Mouse (Mus musculus): ENCODE results near the gene Polr2l. TPM values are rescaled to one million over a fixed set of nuclear protein-coding genes. Genes with fewer than 3 reads are reported as not detected.

Polr2l gene
- total and polyA plus RNA-seq, 2 experiments from 2014 or later, result 21.1 to 73.2 TPM

DNA sequence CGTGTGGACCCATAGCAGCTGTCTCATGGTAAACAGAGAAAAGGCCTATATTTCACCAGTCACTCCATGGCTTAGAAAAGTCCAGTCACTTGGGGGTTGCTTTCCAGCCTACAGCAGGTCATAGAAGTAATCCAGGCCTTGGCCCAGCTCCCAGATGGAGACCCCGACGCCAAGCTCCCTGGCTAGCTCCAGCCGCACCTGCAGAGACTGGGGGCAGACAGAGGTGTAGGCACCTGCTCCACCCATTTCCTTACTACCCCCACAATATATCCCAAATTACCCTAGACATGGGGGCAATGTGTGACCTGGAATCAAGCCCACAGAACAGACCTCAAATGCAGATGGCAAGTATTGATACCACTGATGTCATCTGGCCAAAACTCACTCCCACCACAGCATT, 21.0 kb upstream of the Polr2l start:
- Histone ChIP-seq H3K4me2 (ENCODE audit: low read depth) (no peak overlapping the region), H3K4me1 (ENCODE audit: insufficient read depth) (no peaks in the 10 kb centered on the region), H3K27ac (ENCODE audit: low read depth, low read length) (no peak overlapping the region), H3K9ac (no peak overlapping the region), H3K9me3 (ENCODE audit: low read length) (no peaks in the 10 kb centered on the region), H3K36me3 (ENCODE audit: insufficient read depth) (peaks cover 38% of the 10 kb centered on the region), H3K27me3 (ENCODE audit: insufficient read depth, low read length) (no peaks in the 10 kb centered on the region), H3K4me3 (ENCODE audit: low read depth, low read length) (no peak overlapping the region)
- 86% methylated on average over 4 of the region's 4 CpGs for WGBS
- DNase-seq, result no peak
- no peak for ATAC-seq
- TF ChIP-seq CTCF (IDR thresholded peaks at IDR 0.05; ENCODE audit: low read depth), result no peak

DNA sequence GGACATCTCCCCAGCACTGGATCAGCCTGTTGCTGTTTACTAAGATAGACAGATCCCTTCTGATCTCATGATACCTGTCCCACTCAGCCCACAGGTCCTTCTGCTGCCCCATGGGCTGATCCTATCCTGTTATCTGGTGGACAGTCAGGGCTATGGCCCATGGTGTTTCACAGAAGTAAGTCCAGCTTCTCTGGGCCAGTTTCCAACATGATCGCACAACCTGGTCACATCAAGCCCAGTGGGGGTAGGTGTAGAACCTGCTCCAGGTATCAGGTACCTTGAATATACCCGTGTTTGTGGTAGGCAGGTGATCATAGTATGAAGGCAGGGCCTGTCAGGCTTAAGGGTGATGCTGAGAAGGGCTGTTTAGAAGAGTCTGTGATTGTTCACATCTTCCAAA, 20.4 kb upstream of the Polr2l start:
- ATAC-seq (no peak), DNase-seq (no peak)
- no peaks in the 10 kb centered on the region for H3K27me3 ChIP-seq (ENCODE audit: insufficient read depth, low read length)
- no peak overlapping the region for H3K4me3 ChIP-seq (ENCODE audit: low read depth, low read length)
- H3K9ac ChIP-seq, result no peak overlapping the region
- H3K36me3 ChIP-seq (ENCODE audit: insufficient read depth), result peaks cover 38% of the 10 kb centered on the region
- 92% methylated on average over 2 of the region's 2 CpGs for WGBS
- H3K9me3 ChIP-seq (ENCODE audit: low read length), result no peaks in the 10 kb centered on the region
- H3K4me2 ChIP-seq (ENCODE audit: low read depth), result no peak overlapping the region
- no peak for TF ChIP-seq CTCF (IDR thresholded peaks at IDR 0.05; ENCODE audit: low read depth)
- no peaks in the 10 kb centered on the region for H3K4me1 ChIP-seq (ENCODE audit: insufficient read depth)
- no peak overlapping the region for H3K27ac ChIP-seq (ENCODE audit: low read depth, low read length)

DNA sequence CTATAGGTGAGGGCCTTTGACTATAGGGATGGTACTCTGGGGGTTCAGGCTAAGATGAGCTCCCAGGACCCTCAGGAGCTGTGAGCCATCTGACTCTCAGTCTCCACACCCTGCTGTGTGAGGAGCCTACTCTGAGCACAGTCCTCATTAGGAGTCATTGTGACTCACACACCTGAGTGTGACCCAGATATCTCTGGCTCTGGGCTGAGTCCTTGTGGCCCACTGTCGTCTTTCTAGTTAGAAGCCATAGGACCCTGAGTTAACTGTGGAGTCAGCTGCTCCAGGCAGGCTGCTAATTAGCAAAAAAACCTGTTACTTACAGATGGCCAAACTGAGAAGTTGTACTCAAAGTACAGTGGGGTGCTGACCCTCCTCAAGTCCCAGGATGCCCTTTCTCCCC, 18.8 kb upstream of the Polr2l start:
- no peak for TF ChIP-seq CTCF (IDR thresholded peaks at IDR 0.05; ENCODE audit: low read depth)
- DNase-seq, result no peak

DNA sequence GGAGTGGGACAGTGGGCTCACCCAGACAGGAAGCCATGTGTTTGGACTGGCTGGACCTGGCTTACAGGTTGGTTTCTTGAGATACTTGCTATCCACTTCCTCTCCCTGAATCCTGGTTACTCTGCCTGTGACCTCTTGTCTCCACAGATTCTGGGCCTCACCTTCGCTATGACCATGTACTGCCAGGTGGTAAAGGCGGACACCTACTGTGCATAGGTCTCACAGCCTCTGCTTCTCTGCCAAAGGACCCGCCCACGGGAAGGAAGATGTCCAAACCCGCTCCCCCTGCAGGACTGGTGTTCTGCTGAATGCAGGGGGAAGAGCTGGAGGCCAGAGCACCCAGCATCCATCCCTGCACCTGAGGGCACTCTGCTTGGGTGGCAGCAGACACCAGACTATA, 17.8 kb upstream of the Polr2l start:
- no peaks in the 10 kb centered on the region for H3K4me1 ChIP-seq (ENCODE audit: insufficient read depth)
- no peak for DNase-seq
- H3K4me3 ChIP-seq (ENCODE audit: low read depth, low read length), result no peak overlapping the region
- H3K27me3 ChIP-seq (ENCODE audit: insufficient read depth, low read length), result no peaks in the 10 kb centered on the region
- no peak for ATAC-seq
- TF ChIP-seq CTCF (IDR thresholded peaks at IDR 0.05; ENCODE audit: low read depth), result no peak
- no peak overlapping the region for H3K4me2 ChIP-seq (ENCODE audit: low read depth)
- WGBS, result 86% methylated on average over 5 of the region's 5 CpGs
- no peak overlapping the region for H3K27ac ChIP-seq (ENCODE audit: low read depth, low read length)
- H3K9me3 ChIP-seq (ENCODE audit: low read length), result no peaks in the 10 kb centered on the region
- H3K36me3 ChIP-seq (ENCODE audit: insufficient read depth), result peaks cover 32% of the 10 kb centered on the region
- H3K9ac ChIP-seq, result no peak overlapping the region

More for the DNA sequence above, 18.8 kb upstream of the Polr2l start:
- no peak overlapping the region for H3K27ac ChIP-seq (ENCODE audit: low read depth, low read length)
- H3K4me3 ChIP-seq (ENCODE audit: low read depth, low read length), result no peak overlapping the region
- H3K27me3 ChIP-seq (ENCODE audit: insufficient read depth, low read length), result no peaks in the 10 kb centered on the region
- WGBS, result 63% methylated on average over 1 of the region's 1 CpGs
- H3K9ac ChIP-seq, result no peak overlapping the region
- H3K4me2 ChIP-seq (ENCODE audit: low read depth), result no peak overlapping the region
- ATAC-seq, result no peak
- H3K9me3 ChIP-seq (ENCODE audit: low read length), result no peaks in the 10 kb centered on the region
- H3K36me3 ChIP-seq (ENCODE audit: insufficient read depth), result peaks cover 32% of the 10 kb centered on the region
- H3K4me1 ChIP-seq (ENCODE audit: insufficient read depth), result no peaks in the 10 kb centered on the region

DNA sequence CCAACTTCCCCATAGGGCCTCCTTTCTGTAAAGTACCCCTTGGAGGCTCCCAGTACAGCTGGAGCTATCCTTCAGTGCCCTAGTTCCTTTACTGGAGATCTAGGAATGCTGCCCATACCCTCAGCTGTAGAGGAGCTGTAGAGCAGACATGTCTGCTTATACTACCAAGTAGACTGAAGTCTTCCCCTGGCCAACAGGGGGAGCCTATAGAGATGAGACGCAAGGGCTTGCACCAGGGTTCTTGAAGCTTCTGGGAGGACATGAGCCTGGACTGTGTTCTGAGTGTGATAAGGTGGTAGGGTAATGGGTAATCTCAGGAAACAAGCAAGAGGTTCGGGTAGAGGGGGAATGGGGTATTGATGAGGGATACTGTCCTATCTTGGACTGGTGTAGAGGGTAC, 16.2 kb upstream of the Polr2l start:
- DNase-seq, result no peak

DNA sequence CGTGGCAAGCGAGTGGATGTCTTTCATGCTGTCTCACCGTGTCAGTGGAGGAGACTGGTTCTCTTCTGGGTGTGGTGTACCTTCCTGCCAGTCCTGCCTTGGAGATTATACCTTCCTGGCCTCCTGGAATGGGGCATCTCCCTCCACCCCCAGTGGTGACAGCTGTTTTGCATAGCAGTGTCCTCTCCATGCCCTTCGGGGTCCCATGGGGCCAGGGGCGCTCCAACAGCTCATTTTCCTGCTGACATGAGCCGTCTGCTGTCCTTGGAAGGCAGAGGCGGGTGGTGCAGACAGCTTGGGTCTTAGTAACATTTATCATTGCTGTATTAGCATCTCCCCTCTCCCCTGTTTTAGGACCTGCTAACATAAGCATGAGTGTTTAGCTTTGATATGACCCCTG, 12.2 kb upstream of the Polr2l start:
- Histone ChIP-seq H3K27me3 (ENCODE audit: insufficient read depth, low read length) (no peaks in the 10 kb centered on the region), H3K4me1 (ENCODE audit: insufficient read depth) (no peaks in the 10 kb centered on the region), H3K36me3 (ENCODE audit: insufficient read depth) (peaks cover 5% of the 10 kb centered on the region; the same call in 1 of the 2 replicates), H3K4me2 (ENCODE audit: low read depth) (no peak overlapping the region), H3K9ac (no peak overlapping the region), H3K27ac (ENCODE audit: low read depth, low read length) (no peak overlapping the region), H3K9me3 (ENCODE audit: low read length) (no peaks in the 10 kb centered on the region), H3K4me3 (ENCODE audit: low read depth, low read length) (no peak overlapping the region)
- DNase-seq, result no peak
- WGBS, result 90% methylated on average over 7 of the region's 7 CpGs
- no peak for ATAC-seq
- TF ChIP-seq CTCF (IDR thresholded peaks at IDR 0.05; ENCODE audit: low read depth), result no peak

More for the DNA sequence above, 16.2 kb upstream of the Polr2l start:
- Histone ChIP-seq H3K4me1 (ENCODE audit: insufficient read depth) (no peaks in the 10 kb centered on the region), H3K4me3 (ENCODE audit: low read depth, low read length) (no peak overlapping the region), H3K27me3 (ENCODE audit: insufficient read depth, low read length) (no peaks in the 10 kb centered on the region), H3K4me2 (ENCODE audit: low read depth) (no peak overlapping the region), H3K27ac (ENCODE audit: low read depth, low read length) (no peak overlapping the region), H3K36me3 (ENCODE audit: insufficient read depth) (peaks cover 29% of the 10 kb centered on the region), H3K9ac (no peak overlapping the region), H3K9me3 (ENCODE audit: low read length) (no peaks in the 10 kb centered on the region)
- TF ChIP-seq CTCF (IDR thresholded peaks at IDR 0.05; ENCODE audit: low read depth), result peak; percentile 17; the same call in 1 of the 2 replicates
- ATAC-seq, result no peak
- WGBS, result 79% methylated on average over 2 of the region's 2 CpGs

DNA sequence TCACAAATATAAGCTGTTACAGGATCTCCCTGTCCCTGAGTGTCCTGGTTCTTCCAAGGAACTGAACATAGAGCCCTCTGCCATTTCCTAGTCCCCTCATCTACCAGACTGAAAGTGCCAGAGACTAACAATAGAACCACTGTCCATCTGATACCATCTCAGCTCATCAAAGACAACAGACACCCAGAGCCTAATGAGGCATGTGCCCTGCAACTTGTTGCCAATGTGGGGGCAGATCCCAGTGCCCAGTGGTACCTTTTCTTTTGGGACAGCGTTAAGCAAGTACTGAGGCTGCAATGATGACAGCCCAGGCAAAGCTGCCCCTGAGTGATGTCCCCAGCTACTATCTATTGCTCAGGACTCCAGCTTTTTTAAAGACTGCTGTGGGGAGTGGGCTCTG, 11.3 kb upstream of the Polr2l start:
- 0 out of 2 replicates have a peak, but pooled peaks cover 4% of the 10 kb centered on the region for H3K4me1 ChIP-seq (ENCODE audit: insufficient read depth)
- WGBS, result 83% methylated on average over 1 of the region's 1 CpGs
- no peaks in the 10 kb centered on the region for H3K36me3 ChIP-seq (ENCODE audit: insufficient read depth)
- H3K27ac ChIP-seq (ENCODE audit: low read depth, low read length), result no peak overlapping the region
- no peak overlapping the region for H3K9ac ChIP-seq
- H3K27me3 ChIP-seq (ENCODE audit: insufficient read depth, low read length), result no peaks in the 10 kb centered on the region
- no peaks in the 10 kb centered on the region for H3K9me3 ChIP-seq (ENCODE audit: low read length)
- no peak for DNase-seq
- no peak overlapping the region for H3K4me2 ChIP-seq (ENCODE audit: low read depth)
- TF ChIP-seq CTCF (IDR thresholded peaks at IDR 0.05; ENCODE audit: low read depth), result no peak
- ATAC-seq, result no peak
- H3K4me3 ChIP-seq (ENCODE audit: low read depth, low read length), result no peak overlapping the region

DNA sequence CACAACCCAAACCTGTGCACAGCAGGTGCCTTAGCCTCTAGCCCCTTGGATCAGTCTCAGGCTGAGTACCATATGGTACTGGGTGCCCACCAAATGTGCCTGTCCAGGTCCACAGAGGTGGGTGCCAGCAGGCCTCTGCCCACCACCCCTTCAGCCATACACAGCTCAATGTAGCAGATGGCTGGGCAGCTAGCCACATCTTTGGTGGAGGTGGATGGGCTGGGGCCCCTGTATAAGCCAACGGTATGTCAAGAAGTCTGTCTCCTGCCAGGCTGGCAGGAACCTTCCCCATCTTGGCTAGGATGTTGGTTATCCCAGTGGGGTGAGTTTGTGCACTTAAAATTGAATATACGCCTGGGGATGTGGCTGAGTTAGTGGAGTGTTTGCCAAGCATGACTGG, 10.7 kb upstream of the Polr2l start:
- no peak overlapping the region for H3K4me2 ChIP-seq (ENCODE audit: low read depth)
- ATAC-seq, result no peak
- no peaks in the 10 kb centered on the region for H3K27me3 ChIP-seq (ENCODE audit: insufficient read depth, low read length)
- no peaks in the 10 kb centered on the region for H3K9me3 ChIP-seq (ENCODE audit: low read length)
- no peak for DNase-seq
- no peak for TF ChIP-seq CTCF (IDR thresholded peaks at IDR 0.05; ENCODE audit: low read depth)
- 54% methylated on average over 2 of the region's 2 CpGs for WGBS
- no peak overlapping the region for H3K4me3 ChIP-seq (ENCODE audit: low read depth, low read length)
- no peak overlapping the region for H3K27ac ChIP-seq (ENCODE audit: low read depth, low read length)
- no peaks in the 10 kb centered on the region for H3K36me3 ChIP-seq (ENCODE audit: insufficient read depth)
- 0 out of 2 replicates have a peak, but pooled peaks cover 4% of the 10 kb centered on the region for H3K4me1 ChIP-seq (ENCODE audit: insufficient read depth)
- no peak overlapping the region for H3K9ac ChIP-seq

Measured in forebrain, postnatal 0 days (tissue).